Mouse (Mus musculus): ENCODE results near the gene Icam2.

DNA sequence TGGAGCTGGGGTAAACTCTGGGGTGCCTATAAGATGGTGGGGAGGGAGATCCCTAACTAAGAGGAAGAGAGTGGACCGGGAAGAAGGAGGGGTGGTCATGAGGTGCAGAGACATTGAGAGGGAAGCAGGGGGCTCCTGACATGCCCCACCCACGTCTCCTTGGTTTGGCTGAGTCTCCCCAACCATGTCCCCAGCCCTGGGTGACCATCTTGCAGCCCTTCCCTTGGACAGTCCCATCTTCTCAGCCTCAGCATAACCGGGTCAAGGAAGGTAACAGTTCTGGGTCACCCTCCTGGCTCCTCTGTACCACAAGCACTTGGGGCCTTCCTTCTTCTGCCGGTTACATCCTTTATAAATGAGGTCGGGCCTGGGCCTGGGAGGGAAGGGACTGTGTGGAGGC is 12.9 kb downstream of the Icam2 start:
- TF ChIP-seq CTCF (IDR thresholded peaks at IDR 0.05; ENCODE audit: low read depth, low read length) (no peak), GATA1 (IDR thresholded peaks at IDR 0.05; ENCODE audit: borderline replicate concordance, low read length) (no peak), POLR2AphosphoS5 (IDR thresholded peaks at IDR 0.05; ENCODE audit: insufficient replicate concordance, low read depth, low read length) (no peak), GATA2 (IDR thresholded peaks at IDR 0.05; ENCODE audit: borderline replicate concordance, low read depth, low read length) (no peak)

Measured in G1E (cell line).